Mouse (Mus musculus) heart, adult 2 months (tissue): ENCODE measurements around the gene Rdh9. TPM values are rescaled to one million over a fixed set of nuclear protein-coding genes. Genes with fewer than 3 reads are reported as not detected.

Experiments used
- DNase-seq, 2 experiments: peaks; one replicate each; pipeline ENCODE4 v3.0.0; 2021
- H3K27ac ChIP-seq: fragments of 200-600 bp; 2 replicates; pipeline ENCODE4 v1.8.1; 2022
- H3K27me3 ChIP-seq: fragments of 200-500 bp; 2 replicates; pipeline ENCODE4 v1.6.1; 2012; ENCODE audit warnings: mild to moderate bottlenecking, low read length, inconsistent platforms, mixed read lengths; ENCODE audit not compliant: control insufficient read depth, insufficient read depth
- H3K36me3 ChIP-seq: fragments of 200-500 bp; 2 replicates; pipeline ENCODE4 v1.6.1; 2012; ENCODE audit warnings: low read length, inconsistent platforms; ENCODE audit not compliant: control insufficient read depth, insufficient read depth
- H3K4me1 ChIP-seq: fragments of 200-500 bp; 2 replicates; pipeline ENCODE4 v1.6.1; 2011; ENCODE audit warnings: low read length; ENCODE audit not compliant: control insufficient read depth, insufficient read depth
- H3K4me3 ChIP-seq: fragments of 200-600 bp; 2 replicates; pipeline ENCODE4 v1.8.1; 2022
- H3K79me2 ChIP-seq: fragments of 200-500 bp; replicated peaks from 2 replicates; pipeline ENCODE4 v1.6.1; 2012; ENCODE audit warnings: mild to moderate bottlenecking, inconsistent platforms, low read length, moderate library complexity, mixed read lengths; ENCODE audit not compliant: control insufficient read depth, insufficient read depth
- H3K9ac ChIP-seq: fragments of 200-500 bp; 2 replicates; pipeline ENCODE4 v1.6.1; 2012; ENCODE audit warnings: low read depth, mild to moderate bottlenecking, control low read depth, inconsistent platforms, low read length, mixed read lengths
- CTCF ChIP-seq: fragments of 200-600 bp; IDR thresholded peaks from 2 replicates; pipeline ENCODE4 v1.8.1; 2022; ENCODE audit warnings: antibody characterized with exemption, mild to moderate bottlenecking, moderate library complexity
- EP300 ChIP-seq: fragments of 200-500 bp; IDR thresholded peaks from 2 replicates; pipeline ENCODE4 v1.6.1; 2011; ENCODE audit warnings: low read depth, low read length, control low read depth; ENCODE audit not compliant: insufficient read depth
- POLR2A ChIP-seq: fragments of 200-500 bp; IDR thresholded peaks from 2 replicates; pipeline ENCODE4 v1.6.1; 2011; ENCODE audit warnings: mild to moderate bottlenecking, low read depth, low read length, control low read depth; ENCODE audit not compliant: insufficient read depth
- WGBS: fragments of 180-500 bp; shearing (Covaris S2); methylation state at CpG from one replicate; pipeline ENCODE4 v1.1.7; 2018; 5-methylcytosine and 5-hydroxymethylcytosine counted together
- intact Hi-C: fragments of 180-260 bp; cut with DNase I; formaldehyde crosslinking; loops from one replicate; pipeline ENCODE4 v1.15.1; 2025
- polyA plus RNA-seq: library from polyadenylated mRNA; depleted of rRNA; stranded (reverse); fragments of >200 nt; gene quantifications from 2 replicates; pipeline ENCODE4 v1.2.3, GENCODE M21; 2012
- total RNA-seq, 2 experiments: library from RNA; stranded (reverse); gene quantifications; 2 replicates each; pipeline ENCODE4 v1.2.3; 2021

Gene Rdh9
- total and polyA plus RNA-seq, 3 experiments = 0.20 TPM; not detected in 2

- Histone ChIP-seq H3K4me3 (no peak overlapping the region), H3K27me3 (no peaks in the 10 kb centered on the region), H3K79me2 (no peaks in the 10 kb centered on the region), H3K27ac (no peak overlapping the region), H3K4me1 (peaks cover 1% of the 10 kb centered on the region; the same call in 1 of the 2 replicates), H3K36me3 (no peaks in the 10 kb centered on the region), H3K9ac (no peak overlapping the region)
- TF ChIP-seq EP300 (no peak), CTCF (no peak), POLR2A (no peak)
- intact Hi-C loops = loop anchor here (5.0 to 10.0 kb wide), 5 partner anchors 59 to 271 kb away; partner anchors contain the start of genes Hsd17b6, Lrp1 and Stat6
- WGBS = 73% methylated on average over 2 of the region's 2 CpGs
- DNase-seq = no peak
Measured at GRCm38 (mm10) chr10:127736266-127736665, 39.9 kb upstream of the Rdh9 start.

DNA sequence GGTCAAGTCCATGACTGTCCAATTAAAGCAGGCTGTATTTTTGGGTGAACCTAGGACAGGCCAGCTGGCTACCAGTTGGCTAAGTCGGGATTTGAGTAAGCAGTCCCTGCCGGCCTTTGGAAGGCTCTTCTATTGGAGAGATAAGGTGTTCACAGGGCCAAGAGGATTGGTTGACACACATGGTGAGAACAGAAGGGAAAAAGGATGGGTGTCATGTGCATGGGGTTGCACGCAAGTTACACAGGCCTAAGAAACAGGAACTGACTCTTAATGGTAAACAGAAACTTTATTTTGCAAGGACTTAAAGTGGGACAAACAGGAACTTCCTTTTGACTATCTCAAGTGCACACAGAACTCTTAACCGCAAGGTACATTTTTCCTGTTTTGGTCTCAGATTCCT lies 39.3 kb upstream of the Rdh9 start:
- no peak for DNase-seq
- Histone ChIP-seq H3K36me3 (no peaks in the 10 kb centered on the region), H3K27me3 (no peaks in the 10 kb centered on the region), H3K79me2 (no peaks in the 10 kb centered on the region), H3K4me1 (peaks cover 1% of the 10 kb centered on the region; the same call in 1 of the 2 replicates), H3K27ac (no peak overlapping the region), H3K9ac (no peak overlapping the region), H3K4me3 (no peak overlapping the region)
- 40% methylated on average over 4 of the region's 4 CpGs for WGBS
- intact Hi-C loops = loop anchor here (5.0 to 10.0 kb wide), 5 partner anchors 60 to 270 kb away; partner anchors contain the start of genes Hsd17b6, Lrp1 and Stat6
- TF ChIP-seq POLR2A = no peak
- no peak for TF ChIP-seq CTCF
- TF ChIP-seq EP300 = no peak

- H3K27ac ChIP-seq = no peak overlapping the region
- no peak for DNase-seq
Measured at GRCm38 (mm10) chr10:127737552-127737951, 38.6 kb upstream of the Rdh9 start.

GRCm38 (mm10) chr10:127738151-127738882 lies 37.9 kb upstream of the Rdh9 start:
- Histone ChIP-seq H3K4me3 (peak overlapping the region; percentile 54; the same call in 1 of the 2 replicates), H3K4me1 (peaks cover 1% of the 10 kb centered on the region; the same call in 1 of the 2 replicates), H3K27me3 (no peaks in the 10 kb centered on the region), H3K79me2 (no peaks in the 10 kb centered on the region), H3K27ac (peak overlapping the region; percentile 70), H3K36me3 (no peaks in the 10 kb centered on the region), H3K9ac (no peak overlapping the region)
- 31% methylated on average over 13 of the region's 13 CpGs for WGBS
- peak; percentile 27 to 54 for DNase-seq
- intact Hi-C loops = loop anchor here (1.0 to 10.0 kb wide), 6 partner anchors 61 to 269 kb away; partner anchors contain the start of genes Hsd17b6, Lrp1 and Stat6
- TF ChIP-seq EP300 = no peak
- TF ChIP-seq POLR2A = no peak
- TF ChIP-seq CTCF = peak; percentile 90

More at GRCm38 (mm10) chr10:127737552-127737951, 38.6 kb upstream of the Rdh9 start:
- intact Hi-C loops = loop anchor here (5.0 to 10.0 kb wide), 5 partner anchors 60 to 270 kb away; partner anchors contain the start of genes Hsd17b6, Lrp1 and Stat6
- WGBS = 37% methylated on average over 2 of the region's 2 CpGs
- no peaks in the 10 kb centered on the region for H3K79me2 ChIP-seq
- H3K4me3 ChIP-seq = no peak overlapping the region
- TF ChIP-seq EP300 (no peak), CTCF (no peak), POLR2A (no peak)
- peaks cover 1% of the 10 kb centered on the region; the same call in 1 of the 2 replicates for H3K4me1 ChIP-seq
- no peaks in the 10 kb centered on the region for H3K36me3 ChIP-seq
- H3K27me3 ChIP-seq = no peaks in the 10 kb centered on the region
- H3K9ac ChIP-seq = no peak overlapping the region

GRCm38 (mm10) chr10:127739083-127739660 lies 37.0 kb upstream of the Rdh9 start, which contains the start of gene Zbtb39:
Gene Zbtb39, plus strand, starts transcription at chr10:127739538.
- Histone ChIP-seq H3K4me1 (peaks cover 1% of the 10 kb centered on the region; the same call in 1 of the 2 replicates), H3K36me3 (no peaks in the 10 kb centered on the region), H3K4me3 (peak within 1 kb of the TSS; percentile 77), H3K79me2 (peaks cover 4% of the 10 kb centered on the region; the same call in 1 of the 2 replicates), H3K27me3 (no peaks in the 10 kb centered on the region), H3K9ac (peak within 1 kb of the TSS; percentile 100), H3K27ac (peak within 1 kb of the TSS; percentile 77)
- WGBS = 6% methylated on average over 60 of the region's 61 CpGs
- no peak for TF ChIP-seq POLR2A
- TF ChIP-seq CTCF = peak; percentile 74
- peak; percentile 88 to 92 for DNase-seq
- intact Hi-C loops = loop anchor here (5.0 to 10.0 kb wide), 5 partner anchors 62 to 268 kb away; partner anchors contain the start of genes Hsd17b6, Lrp1 and Stat6
